Mouse (Mus musculus): ENCODE results near the gene Ints14.

The Ints14 gene

DNA sequence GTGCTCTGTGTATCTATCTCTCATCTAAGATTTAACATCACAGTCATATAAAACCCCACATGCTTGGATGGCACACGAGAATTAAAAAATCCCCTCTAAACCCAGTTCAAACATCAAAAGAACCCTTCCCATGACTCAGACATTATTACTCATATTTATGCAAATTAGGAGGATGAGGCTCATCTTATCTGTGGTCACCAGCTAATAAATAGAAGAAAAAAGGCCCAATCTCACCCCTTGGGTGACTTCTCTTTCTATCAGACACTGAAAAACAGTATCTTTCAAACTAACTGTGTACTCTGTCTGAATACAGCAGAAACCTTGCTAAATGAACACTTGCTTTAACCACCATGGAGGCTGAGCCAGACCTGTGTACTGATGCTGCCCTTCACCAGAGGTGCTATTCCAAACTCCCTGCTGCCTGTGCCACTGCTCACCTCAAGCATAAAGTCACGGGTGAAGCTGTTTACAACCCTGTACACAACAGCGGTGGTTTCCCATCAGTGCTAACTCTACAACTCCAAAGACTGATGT, 58.0 kb downstream of the Ints14 start:
- peak; percentile 56 for DNase-seq (ENCODE audit: low read depth, low spot score)

DNA sequence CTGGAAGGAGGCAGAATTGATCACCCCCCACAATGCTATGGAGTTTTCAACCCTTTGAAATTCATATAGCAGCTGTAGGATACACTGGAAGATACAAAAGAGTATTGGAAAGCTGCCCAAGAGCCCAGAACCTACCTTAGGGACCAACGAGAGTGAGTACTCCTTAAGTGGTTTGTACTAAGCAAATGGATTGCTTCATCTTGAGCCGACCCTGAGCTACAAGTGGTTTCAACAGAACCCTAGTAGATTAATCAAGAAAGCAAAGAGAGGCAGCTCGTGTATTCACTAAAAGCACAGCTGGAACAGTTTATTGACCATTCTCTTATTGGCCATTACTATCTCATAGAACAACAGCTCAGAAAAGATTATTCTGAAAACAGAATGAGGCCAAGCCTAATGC, 58.4 kb downstream of the Ints14 start:
- DNase-seq (ENCODE audit: low read depth, low spot score): no peak

DNA sequence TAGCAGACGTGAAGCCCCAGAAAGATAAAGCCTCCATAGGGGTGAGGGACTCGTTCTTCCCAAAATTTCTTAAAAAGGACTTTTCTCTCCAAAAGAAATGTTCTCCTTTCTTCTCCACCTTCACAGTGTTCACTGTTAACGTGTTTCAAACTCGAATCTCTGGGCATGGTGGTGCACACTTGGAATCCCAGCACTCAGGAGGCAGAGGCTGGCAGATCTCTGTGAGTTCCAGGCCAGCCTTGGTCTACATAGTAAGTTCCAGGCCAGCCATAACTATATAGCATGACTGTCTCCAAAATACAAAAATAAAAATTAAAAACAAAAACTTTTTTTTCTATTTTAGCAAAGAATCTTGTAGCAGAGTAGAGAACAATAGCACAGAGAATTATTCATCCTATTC, 59.4 kb downstream of the Ints14 start:
- peak; percentile 25 for DNase-seq (ENCODE audit: low read depth, low spot score)

DNA sequence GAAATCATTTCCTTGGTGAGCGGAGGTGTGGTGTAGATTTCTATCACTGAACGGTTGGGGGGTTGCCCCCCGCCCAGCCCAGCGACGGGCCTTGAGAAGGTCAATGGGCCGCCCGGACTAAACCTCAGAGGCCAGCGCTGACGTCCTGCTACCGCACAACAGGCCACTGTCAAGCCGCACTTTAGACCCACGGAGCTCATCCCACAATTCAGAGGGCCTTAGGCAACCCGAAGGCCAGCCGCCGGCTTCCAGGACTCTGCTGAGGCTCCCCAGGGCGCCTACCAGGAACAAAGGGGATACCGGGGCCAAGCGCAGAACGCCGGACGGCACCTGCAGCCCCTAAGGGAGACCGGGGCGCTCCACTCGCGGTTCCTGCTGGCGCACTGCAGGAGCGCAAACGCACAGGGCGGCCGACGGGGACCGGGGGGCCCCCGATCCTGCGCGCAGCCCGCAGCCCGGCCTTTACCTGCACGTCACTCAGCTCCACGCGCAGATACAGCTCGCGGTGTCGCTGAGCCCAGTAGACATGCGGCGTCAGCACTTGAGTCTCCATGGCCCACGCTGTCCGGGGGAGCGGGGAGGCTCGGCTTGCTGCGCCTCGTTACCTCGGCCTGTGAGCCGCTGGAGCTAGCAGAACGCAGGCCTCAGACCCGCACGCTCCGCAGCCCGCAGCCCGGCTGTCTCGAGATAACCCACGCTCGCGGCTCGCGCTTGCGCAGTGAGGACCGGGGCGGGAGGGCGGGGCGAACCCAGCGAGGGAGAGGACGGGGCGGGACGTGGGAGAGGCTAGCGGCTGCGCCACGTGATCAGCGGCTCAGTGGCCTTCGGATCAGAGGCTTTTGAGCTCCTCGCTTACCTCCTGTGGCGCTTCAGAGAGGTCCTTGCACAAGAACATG, 60.5 kb downstream of the Ints14 start, which contains the start of gene Hacd3:
Gene Hacd3, minus strand, starts transcription at position 703 of the 896 bp plus-strand sequence.
- DNase-seq (ENCODE audit: low read depth, low spot score): peak; percentile 91

DNA sequence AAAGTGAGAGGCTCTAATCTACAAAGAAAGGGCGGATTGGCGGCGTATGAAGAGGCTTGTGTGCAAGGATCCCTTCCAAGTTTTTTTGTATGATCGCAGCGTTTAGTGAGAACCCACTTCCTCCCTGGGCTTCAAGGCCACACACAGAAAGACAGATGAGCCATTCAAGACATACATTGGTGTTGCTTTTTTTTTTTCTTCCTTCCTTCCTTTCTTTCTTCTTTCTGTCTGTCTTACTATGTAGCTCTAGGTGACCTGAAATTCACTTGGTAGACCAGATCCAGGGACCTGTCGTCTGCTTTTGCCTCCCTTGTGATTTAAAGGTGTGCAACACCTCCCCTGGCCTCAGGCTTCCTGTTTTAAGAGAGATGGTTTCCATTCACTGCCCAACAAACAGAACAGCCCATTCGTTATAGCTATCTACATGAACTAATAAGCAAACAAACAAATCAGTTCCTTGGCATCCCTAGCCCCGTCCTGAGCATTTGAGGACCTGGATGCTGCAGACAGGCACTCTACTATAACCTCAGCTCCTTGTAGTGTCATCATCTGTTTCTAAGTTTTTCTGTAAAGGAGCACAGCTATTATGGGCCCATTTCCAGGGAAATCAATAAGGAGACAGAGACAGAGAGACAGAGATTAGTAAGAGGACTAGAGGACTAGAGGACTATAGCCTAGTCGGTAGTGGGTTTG, 61.3 kb downstream of the Ints14 start:
- DNase-seq (ENCODE audit: low read depth, low spot score): no peak

DNA sequence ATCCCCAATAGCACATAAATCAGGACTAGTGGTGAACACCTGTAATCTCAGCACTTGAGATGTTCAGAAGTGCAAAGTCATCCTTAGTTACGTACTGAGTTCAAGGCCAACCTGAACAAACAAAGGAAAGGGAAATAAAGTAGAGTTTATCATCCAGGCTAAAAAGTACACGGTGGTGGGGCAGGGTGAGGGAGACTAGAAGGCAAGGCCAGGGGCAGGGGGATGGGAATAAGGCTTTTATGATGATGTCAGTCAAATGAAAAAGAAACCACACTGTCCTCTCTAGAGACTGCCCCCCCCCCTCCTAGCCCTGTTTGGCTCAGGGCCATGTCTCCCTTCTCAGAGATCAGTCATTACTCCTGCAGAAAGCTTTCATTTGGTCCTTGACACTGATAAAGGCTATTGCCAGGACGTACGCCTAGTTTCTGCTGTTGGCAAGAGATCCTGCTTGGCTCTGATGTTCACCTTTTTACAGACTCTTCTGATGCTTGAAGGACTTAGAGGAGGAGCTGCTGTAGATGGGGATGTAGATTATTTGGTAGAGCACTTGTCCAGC, 62.0 kb downstream of the Ints14 start:
- no peak for DNase-seq (ENCODE audit: low read depth, low spot score)

DNA sequence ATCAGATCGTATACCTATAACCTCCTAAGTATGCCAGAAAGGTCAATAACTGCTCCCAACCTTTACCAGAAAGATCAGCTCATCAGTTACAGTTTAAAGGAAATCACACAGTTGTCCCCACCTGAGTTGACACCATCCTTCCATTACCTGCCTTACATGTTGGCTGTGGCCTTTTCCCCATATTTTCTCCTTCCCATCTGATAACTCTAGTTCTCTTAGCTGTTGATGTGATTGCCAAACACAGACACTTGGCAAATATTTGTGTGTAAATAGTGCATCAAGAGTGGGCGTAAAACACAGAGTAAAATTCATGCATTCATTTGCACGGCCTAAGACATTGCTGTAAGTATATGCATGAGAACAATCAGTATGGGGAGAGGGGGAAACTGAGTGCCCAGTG, 62.7 kb downstream of the Ints14 start:
- DNase-seq (ENCODE audit: low read depth, low spot score): no peak

DNA sequence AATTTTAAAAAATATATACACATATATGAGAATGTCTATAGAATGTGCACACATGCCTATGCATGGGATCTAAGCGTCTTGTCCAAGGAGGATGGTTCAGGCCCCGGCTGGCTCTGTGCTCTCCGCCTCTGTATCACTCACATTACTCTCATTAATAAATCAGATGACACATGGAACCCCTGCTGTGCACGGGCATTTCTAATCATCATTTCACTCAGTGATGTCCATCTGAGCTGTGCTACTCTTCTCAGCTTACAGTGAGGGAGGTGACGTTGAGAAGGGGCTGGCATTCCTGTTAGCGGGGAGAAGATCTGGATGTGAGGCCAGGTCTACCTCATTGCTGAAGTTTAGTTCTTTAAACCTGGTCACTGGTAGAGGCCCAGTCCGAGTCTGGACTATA, 66.5 kb downstream of the Ints14 start:
- no peak for DNase-seq (ENCODE audit: low read depth, low spot score)

DNA sequence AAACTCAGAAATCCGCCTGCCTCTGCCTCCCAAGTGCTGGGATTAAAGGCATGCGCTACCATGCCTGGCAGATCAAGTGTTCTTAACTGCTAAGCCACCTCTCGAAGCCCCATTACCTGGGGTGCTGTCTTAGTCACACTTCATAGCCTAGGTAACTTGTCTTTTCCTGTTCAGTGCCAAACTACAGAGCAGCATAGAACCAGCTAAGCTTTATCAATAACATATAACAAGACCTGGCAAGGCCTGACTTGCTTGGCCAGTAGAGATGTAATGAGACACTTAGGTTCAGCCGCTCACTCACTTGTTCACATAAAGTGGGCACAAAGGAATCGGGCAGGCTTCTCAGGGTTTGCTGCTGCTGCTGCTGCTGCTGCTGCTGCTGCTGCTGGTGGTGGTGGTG, 67.6 kb downstream of the Ints14 start:
- DNase-seq (ENCODE audit: low read depth, low spot score): no peak

DNA sequence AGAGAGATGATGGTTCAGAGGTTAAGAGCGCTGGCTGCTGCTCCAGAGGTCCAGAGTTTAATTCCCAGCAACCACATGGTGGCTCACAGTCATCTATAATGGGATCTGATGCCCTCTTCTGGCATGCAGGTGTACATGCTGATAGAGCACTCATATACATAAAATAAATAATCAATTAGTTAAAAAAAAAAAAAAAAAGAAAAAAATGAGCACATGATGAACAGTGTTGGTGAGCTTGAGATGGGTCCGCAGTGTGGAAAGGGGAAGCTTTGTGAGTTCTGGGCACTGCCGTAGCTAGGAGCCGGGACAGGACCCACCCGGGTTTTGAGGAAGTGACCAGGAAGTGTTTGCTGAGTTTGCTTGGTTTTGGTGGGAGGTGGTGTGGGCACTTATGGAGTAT, 70.7 kb downstream of the Ints14 start:
- DNase-seq (ENCODE audit: low read depth, low spot score): peak; percentile 69

DNA sequence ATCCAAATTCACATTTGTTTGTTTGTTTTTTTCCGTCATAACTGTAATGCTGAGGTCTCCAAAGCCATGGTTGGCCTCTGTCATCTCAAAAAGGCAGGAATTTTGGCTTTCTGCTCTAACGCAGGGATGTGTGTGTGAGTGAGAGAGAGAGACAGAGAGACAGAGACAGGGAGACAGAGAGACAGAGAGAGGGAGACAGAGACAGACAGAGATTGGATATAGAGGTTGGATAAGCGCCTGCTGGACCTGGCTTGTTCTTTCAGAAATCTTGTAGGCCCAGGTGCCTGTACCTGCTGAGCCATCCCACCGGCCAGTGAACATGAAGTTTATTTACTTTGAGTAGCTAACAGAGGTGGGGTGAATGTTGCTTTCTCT, 71.2 kb downstream of the Ints14 start:
- DNase-seq (ENCODE audit: low read depth, low spot score): no peak

DNA sequence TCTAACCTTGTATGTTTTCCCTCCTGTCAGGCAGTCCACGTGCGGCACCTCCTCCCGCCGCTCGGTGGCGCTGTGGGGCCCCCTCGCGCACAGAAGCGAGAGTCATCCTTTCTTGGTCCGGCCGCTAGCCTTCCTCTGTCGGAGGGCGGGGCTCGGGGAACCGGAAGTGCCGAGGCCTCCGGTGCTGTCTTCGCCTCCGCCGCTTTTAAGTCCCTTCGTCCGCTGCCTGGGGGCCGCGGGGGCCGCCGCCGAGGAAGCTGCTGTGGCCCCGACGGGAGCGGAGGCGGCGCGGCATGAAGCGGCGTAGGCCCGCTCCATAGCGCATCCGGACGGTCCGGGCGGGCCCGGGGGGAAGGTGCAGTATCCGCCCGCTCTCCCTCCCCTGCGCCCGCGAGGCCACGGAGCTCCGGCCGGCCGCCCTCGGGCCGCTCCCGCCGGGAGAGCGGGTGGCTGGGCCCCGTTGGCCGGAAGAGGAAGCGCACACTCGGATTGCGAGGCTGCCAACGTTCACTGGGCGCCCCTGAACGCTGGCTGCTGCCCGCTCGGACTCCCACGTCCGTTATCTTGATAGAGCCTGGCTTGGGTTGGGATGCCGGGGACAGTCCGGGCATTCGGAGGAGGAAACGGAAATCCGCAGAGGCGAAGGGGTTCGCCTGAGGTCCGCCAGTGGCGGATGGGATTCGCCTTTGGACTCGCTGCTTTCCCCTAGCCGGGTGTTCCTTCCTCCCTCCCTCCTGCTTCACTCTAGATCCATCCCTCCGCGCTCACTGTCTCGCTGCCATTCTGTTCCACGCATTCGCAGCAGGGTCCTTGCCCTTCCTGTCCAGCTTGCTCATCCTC, 71.8 kb downstream of the Ints14 start, which contains the start of gene Dpp8:
Gene Dpp8, plus strand, starts transcription at position 146 of the 840 bp plus-strand sequence.
- peak; percentile 97 for DNase-seq (ENCODE audit: low read depth, low spot score)

DNA sequence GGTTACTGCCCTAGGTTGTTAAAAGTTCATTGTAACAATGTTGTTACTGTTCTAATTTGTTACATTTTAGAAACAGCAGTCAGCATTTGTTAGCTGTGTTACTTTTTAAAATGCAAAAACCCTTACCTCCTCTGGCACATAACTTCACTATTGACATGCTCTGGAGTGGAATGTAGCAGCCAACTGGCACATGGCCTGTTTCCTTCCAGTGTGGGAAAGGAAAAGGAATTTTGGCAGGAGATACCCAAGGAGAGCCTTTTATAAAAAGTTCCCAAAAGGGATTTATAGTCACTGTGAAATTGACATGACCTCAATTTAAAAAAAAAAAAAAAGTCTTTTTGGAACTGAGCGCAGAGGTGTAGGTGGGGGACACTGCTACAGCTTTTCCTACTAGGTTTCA, 75.8 kb downstream of the Ints14 start:
- no peak for DNase-seq (ENCODE audit: low read depth, low spot score)
